Mouse (Mus musculus): ENCODE results near the gene Zmynd15. TPM values are rescaled to one million over a fixed set of nuclear protein-coding genes. Genes with fewer than 3 reads are reported as not detected.

The Zmynd15 gene
- polyA plus RNA-seq, 2 experiments from 2014 or later: not detected

DNA sequence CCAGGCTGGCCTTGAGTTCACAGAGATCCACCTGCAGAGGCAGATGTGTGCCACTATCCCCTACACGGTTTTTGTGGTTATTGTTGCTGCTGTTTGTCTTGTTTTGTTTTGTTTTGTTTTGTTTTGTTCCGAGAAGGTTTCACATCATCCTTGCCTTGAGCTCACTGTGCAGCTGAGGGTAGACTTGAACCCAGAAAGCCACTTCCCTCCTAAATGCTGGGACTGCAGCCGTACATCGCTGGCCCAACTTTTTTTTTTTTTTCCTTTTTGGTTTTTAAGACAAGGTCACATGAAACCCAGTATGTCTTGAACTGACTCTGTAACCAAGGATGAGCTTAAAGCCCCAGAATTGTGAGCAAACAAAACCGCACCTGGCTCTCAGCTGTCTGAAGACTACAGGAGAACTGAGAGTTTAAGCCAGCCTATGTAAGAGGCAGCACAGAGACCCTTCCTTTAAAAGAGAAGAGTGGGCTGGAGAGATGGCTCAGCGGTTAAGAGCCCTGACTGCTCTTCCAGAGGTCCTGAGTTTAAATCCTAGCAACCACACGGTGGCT lies 47.8 kb downstream of the Zmynd15 start:
- no peak for ATAC-seq

DNA sequence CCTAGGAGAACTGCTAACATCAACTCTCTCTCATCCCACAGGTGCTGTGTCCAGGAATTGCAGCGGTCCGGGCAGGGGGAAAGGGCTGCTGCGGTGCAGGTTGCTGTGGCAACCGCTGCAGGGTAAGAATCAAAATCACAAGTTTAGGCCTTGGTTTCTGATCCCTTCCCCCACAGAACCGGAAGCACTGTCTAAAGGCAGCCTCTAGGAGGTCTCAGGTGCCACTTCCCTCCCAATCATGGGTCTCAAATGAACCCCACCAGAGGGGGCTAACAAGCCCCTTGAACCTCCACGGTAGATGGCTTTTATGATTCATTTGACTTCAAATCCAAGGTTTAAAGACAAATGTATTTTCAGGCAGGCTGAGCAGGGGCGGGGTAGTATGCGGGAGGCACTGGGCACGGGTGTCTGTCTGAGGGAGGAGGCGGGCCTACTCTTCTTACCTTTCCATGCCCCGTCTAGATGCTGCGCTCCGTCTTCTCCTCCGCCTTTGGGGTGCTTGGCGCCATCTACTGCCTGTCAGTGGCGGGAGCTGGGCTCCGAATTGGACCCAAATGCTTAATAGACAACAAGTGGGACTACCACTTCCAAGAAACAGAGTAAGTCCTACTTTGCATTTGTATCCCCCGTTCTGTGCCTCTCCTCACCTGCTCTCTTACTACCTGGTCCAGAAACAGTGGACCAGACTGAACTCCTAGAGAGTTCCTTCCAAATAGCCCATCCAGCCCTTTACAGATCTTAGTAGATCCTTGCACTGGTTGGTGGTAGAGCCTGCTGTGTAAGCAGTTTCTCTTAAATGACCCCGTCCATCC lies 50.7 kb downstream of the Zmynd15 start:
- ATAC-seq: peak; percentile 70

DNA sequence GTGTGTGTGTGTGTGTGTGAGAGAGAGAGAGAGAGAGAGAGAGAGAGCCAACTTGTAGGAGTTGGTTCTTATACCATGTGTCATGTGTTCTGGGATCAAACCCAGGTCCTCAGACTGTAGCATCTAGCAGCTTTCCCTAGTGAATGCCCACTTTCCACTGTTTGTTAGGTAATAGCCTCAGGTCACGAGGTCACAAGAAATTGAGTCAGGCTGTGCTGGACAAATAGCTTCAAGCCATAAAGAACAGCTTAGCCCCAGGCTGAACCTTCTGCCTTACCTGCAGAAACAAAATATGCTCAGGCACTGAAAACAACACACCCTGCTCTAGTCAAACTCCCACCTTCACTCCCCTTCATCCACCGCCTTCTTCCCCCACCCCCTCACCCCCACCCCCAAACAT lies 52.0 kb downstream of the Zmynd15 start:
- ATAC-seq: no peak

DNA sequence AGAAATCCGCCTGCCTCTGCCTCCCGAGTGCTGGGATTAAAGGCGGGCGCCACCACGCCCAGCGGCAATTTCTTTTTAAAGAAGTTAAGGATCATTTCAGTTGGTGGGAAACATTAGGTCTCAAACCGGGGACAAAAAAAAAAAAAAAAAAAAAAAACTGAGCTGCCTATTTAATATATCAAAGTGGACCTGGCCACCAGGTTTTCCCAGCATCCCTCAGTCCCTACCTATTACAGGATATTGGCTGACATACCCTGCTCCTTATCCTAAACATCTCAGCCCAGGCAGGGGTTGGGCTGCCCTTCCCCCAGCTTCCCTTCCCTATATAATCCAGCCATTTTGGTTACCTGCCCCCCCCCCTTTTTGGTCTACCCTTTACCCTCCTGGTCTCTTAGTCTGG lies 52.6 kb downstream of the Zmynd15 start:
- no peak for ATAC-seq

DNA sequence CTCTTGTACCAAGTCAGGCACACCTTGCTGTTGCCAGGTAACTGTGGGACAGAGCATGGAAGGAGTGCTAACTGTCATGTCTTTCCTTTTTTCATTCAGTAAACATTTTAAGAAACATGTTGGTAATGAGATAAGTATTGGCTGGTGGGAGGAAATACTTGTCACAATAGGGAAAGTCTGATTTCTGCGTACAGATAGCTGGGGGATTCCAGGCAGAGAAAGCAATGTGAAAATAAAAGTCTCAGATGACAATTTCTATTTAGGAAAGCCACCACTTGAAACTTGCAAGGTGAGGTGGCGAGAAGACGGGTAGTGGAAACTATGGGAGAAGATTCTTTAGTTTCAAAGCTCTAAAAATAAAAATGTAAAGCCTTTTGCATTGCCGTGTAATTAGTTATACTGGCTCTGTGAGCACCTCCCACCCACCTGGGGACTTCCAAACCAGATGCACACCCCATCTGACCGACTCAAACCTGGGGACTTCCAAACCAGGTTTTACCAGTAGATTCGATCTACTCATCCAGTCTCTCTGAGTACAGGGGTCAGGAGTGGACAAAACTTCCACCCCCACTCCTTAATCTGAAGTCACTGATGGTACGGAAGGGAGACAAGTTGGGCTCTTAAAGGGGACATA lies 53.6 kb downstream of the Zmynd15 start:
- peak; percentile 44 for ATAC-seq

DNA sequence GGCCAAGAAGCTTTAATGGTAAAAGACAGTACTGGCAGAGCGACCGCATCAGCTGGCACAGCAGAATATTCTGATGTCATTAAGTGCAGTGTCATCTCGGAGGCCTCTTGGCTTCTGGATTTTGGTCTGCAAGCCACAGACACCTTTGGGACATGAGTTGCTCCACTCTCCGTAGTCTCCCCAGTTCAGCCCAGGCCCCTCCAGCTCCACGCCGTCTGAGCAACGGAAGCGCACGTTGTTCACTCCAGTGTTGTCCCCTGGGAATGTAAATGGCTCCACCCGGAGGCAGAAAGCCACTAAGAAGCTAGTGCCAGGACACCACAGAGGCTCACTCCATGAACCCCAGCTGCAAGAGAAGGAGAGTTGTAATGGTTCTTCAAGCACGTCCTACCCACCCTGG lies 54.3 kb downstream of the Zmynd15 start:
- ATAC-seq: no peak

DNA sequence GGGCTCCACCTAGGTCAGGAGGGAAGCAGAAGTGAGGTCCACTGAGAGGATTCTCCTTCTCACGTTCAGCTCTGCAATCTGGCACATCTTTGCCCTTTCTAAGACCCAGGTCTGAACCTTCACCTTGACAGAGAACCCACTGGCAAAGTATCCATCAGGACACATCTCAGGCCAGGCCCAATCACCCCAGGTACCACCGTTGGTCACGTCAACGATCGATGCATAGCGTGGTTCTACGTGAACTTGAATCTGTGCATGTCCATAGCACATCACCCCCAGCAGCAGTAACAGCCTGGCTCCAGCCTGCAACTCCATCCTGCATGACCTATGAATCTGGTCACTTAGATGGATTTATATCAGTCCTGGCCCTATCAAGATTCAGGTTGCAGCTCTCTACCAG lies 55.1 kb downstream of the Zmynd15 start, which contains the start of gene Vmo1:
TSS of gene Vmo1 (minus strand) at position 329 of the 400 bp plus-strand sequence.
- ATAC-seq: no peak

Other genes with a start within 250 kb of the Zmynd15 start
- not detected for gene Slc16a11, start 246.7 kb upstream of the Zmynd15 start, polyA plus RNA-seq (2017; shearing (Covaris generic))
- gene Slc16a13, start 238.4 kb upstream of the Zmynd15 start, polyA plus RNA-seq (2017; shearing (Covaris generic)): 1 to 10 TPM; 2.6 to 4.1 TPM
- gene Bcl6b, start 229.6 kb upstream of the Zmynd15 start, polyA plus RNA-seq (2017; shearing (Covaris generic)): under 1 TPM; 0.23 to 0.36 TPM
- gene 0610010K14Rik, start 221.5 kb upstream of the Zmynd15 start, polyA plus RNA-seq (2017; shearing (Covaris generic)): 100 to 1,000 TPM; 124 to 159 TPM
- gene Gm21988, start 219.6 kb upstream of the Zmynd15 start, polyA plus RNA-seq (2017; shearing (Covaris generic)): 1 to 10 TPM; 5.2 to 7.6 TPM
- 100 to 1,000 TPM; 228 to 245 TPM for gene Rnasek, start 219.6 kb upstream of the Zmynd15 start, polyA plus RNA-seq (2017; shearing (Covaris generic))
- not detected for gene Alox12, start 204.1 kb upstream of the Zmynd15 start, polyA plus RNA-seq (2017; shearing (Covaris generic))
- gene Alox12e, start 136.8 kb upstream of the Zmynd15 start, polyA plus RNA-seq (2017; shearing (Covaris generic)): not detected
- gene Alox15, start 107.4 kb upstream of the Zmynd15 start, polyA plus RNA-seq (2017; shearing (Covaris generic)): under 1 TPM in 1 of 2 experiments, not detected in 1; 0.51 TPM
- 1 to 10 TPM; 6.5 to 8.1 TPM for gene Pelp1, start 49.4 kb upstream of the Zmynd15 start, polyA plus RNA-seq (2017; shearing (Covaris generic))
- gene Arrb2, start 26.8 kb upstream of the Zmynd15 start, polyA plus RNA-seq (2017; shearing (Covaris generic)): 100 to 1,000 TPM in 1 of 2 experiments, 10 to 100 TPM in 1; 99.3 to 129 TPM
- gene Med11, start 7.5 kb upstream of the Zmynd15 start, polyA plus RNA-seq (2017; shearing (Covaris generic)): 10 to 100 TPM; 86.3 to 91.9 TPM
- gene Cxcl16, start 551 bp downstream of the Zmynd15 start, polyA plus RNA-seq (2017; shearing (Covaris generic)): under 1 TPM in 1 of 2 experiments, not detected in 1; 0.36 TPM
- 1 to 10 TPM; 1.5 to 3.7 TPM for gene Tm4sf5, start 45.8 kb downstream of the Zmynd15 start, polyA plus RNA-seq (2017; shearing (Covaris generic))
- not detected for gene Vmo1, start 55.2 kb downstream of the Zmynd15 start, polyA plus RNA-seq (2017; shearing (Covaris generic))
- not detected for gene Gltpd2, start 59.8 kb downstream of the Zmynd15 start, polyA plus RNA-seq (2017; shearing (Covaris generic))
- 100 to 1,000 TPM; 353 to 460 TPM for gene Psmb6, start 65.9 kb downstream of the Zmynd15 start, polyA plus RNA-seq (2017; shearing (Covaris generic))
- not detected for gene Gm40193, start 73.5 kb downstream of the Zmynd15 start, polyA plus RNA-seq (2017; shearing (Covaris generic))
- 1 to 10 TPM; 1.2 to 1.8 TPM for gene Pld2, start 80.6 kb downstream of the Zmynd15 start, polyA plus RNA-seq (2017; shearing (Covaris generic))
- gene Mink1, start 103.4 kb downstream of the Zmynd15 start, polyA plus RNA-seq (2017; shearing (Covaris generic)): 1 to 10 TPM; 6.7 to 8.8 TPM
- not detected for gene 4930544D05Rik, start 156.4 kb downstream of the Zmynd15 start, polyA plus RNA-seq (2017; shearing (Covaris generic))
- gene Chrne, start 159.8 kb downstream of the Zmynd15 start, polyA plus RNA-seq (2017; shearing (Covaris generic)): 1 to 10 TPM; 1.3 to 1.4 TPM
- under 1 TPM; 0.17 to 0.52 TPM for gene Gp1ba, start 179.7 kb downstream of the Zmynd15 start, polyA plus RNA-seq (2017; shearing (Covaris generic))
- gene Rnf167, start 187.8 kb downstream of the Zmynd15 start, polyA plus RNA-seq (2017; shearing (Covaris generic)): 100 to 1,000 TPM; 281 to 288 TPM
- 100 to 1,000 TPM in 1 of 2 experiments, 10 to 100 TPM in 1; 80.4 to 124 TPM for gene Slc25a11, start 188.0 kb downstream of the Zmynd15 start, polyA plus RNA-seq (2017; shearing (Covaris generic))
- gene Pfn1, start 195.2 kb downstream of the Zmynd15 start, polyA plus RNA-seq (2017; shearing (Covaris generic)): 1,000 to 10,000 TPM; 3,856 to 4,120 TPM
- gene Eno3, start 197.8 kb downstream of the Zmynd15 start, polyA plus RNA-seq (2017; shearing (Covaris generic)): 10 to 100 TPM; 20.9 to 21.4 TPM
- 100 to 1,000 TPM; 126 to 150 TPM for gene Spag7, start 210.0 kb downstream of the Zmynd15 start, polyA plus RNA-seq (2017; shearing (Covaris generic))
- 10 to 100 TPM; 11.3 to 14.0 TPM for gene Camta2, start 228.7 kb downstream of the Zmynd15 start, polyA plus RNA-seq (2017; shearing (Covaris generic))
- under 1 TPM in 1 of 2 experiments, not detected in 1; 0.63 TPM for gene Inca1, start 240.7 kb downstream of the Zmynd15 start, polyA plus RNA-seq (2017; shearing (Covaris generic))
- gene Kif1c, start 241.1 kb downstream of the Zmynd15 start, polyA plus RNA-seq (2017; shearing (Covaris generic)): 1 to 10 TPM; 1.5 TPM